Mouse (Mus musculus) kidney, adult 2 months (tissue): ENCODE results near the gene Fbxo40.

Experiments
- CTCF ChIP-seq: fragments of 200-500 bp; conservative IDR thresholded peaks from 2 replicates; pipeline ENCODE4 v1.5.1; 2011; ENCODE audit warnings: low read depth, mild to moderate bottlenecking, control low read depth, low read length, moderate library complexity, mixed read lengths; ENCODE audit not compliant: insufficient read depth, insufficient read length
- POLR2A ChIP-seq: fragments of 200-500 bp; IDR thresholded peaks from one replicate; pipeline ENCODE4 v1.6.1; 2011; ENCODE audit warnings: low read depth, low read length, control low read depth

DNA sequence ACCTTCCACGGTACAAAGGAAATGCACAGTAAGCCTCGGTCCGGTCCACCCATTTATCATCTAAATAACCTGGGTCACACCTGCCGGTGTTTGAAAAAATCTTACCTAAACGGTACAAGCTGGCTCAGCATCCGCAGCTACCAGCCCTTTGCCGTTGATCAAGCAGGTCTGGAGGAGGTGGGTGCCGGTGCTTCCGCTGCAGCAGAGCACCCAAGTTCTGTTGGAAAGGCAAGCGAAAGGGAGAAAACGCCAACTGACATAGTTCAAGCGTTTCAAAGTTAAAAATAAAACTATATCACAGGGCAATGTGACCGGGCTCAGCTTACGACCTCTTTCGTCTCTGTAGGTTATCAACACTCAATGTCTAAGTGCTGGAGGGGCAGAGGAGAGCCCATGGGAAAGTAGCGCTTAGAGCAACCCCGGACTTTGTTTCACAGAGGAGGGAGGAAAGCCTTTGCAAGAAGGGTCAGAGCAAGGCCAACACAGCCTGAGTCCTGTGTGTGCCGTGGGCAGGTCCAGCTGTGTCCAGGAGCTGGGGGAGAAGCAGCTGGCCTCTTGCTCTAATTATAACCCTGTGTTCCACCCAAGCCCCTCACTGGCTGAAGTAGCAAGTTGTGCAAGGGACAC, at the start of gene Fbxo40:
- no peak for TF ChIP-seq CTCF
- TF ChIP-seq POLR2A = no peak
